In the genomic region with DNA sequence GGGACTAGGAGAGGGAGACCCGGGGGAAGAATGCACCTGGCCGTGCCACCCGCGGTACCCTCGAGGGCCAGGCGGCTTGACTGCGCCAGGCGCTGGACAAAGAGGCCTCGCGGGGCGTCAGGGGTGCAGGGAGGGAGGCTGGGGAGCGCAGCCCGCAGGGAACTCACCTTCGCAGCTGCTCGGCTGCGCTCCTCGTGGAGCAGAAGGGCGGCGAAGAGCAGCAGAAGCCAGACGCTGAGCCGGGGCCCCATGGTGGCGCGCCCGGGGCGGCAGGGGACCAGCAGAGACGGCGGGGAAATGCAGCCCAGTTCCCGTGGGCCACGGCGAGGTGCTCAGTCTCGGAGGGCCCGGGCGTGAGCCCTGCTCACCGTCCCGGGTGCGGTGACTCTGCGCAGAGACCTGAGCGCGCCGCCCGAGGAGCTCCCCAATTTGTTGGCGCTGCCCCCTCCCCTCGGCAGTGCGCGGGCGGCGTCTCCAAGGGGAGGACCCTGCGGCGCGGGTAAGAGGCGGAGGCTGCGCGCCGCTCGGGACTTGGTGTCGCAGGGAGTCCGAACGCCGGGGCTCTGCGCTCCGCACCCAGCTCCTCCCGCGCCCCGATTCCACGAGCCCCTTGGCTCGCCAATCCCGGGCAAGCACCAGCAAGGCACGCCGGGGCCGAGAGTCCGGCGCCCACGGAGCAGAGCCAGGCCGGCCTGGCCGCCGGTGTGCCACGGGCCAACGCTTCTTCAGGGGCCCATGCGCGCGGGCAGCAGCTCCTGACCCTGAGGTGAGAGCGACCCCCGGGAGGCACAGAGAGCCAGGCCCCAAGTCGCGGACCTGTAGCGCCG, we compare ENCODE assay signal across 8 mouse cellular contexts. TPM values are rescaled to one million over a fixed set of nuclear protein-coding genes. Genes with fewer than 3 reads are reported as not detected.
DNase-seq lines count a peak whose midpoint lies in the region; ATAC-seq lines count a peak whose summit lies in the region.

A gene (plus strand): TSS at position 457 of the 827 bp plus-strand sequence.
A gene (minus strand): TSS at position 478 of the 827 bp plus-strand sequence.

- H3K9me3 ChIP-seq in intestine, embryonic 16.5 days (ENCODE audit: control insufficient read depth, low read length), result no peaks in the 10 kb centered on the region

- peak; percentile 79 for ATAC-seq in intestine, embryonic 16.5 days

- H3K27me3 ChIP-seq in intestine, embryonic 16.5 days (replicated peaks; ENCODE audit: control insufficient read depth, insufficient read depth, low read length), result peaks cover 11% of the 10 kb centered on the region

- peak within 1 kb of the TSS; percentile 85 for H3K27ac ChIP-seq in intestine, embryonic 16.5 days (ENCODE audit: low read length)

- intact Hi-C loops in left cerebral cortex, postnatal 14 days (cut with DNase I), result loop anchor here (5.0 kb wide), 3 partner anchors 45 to 80 kb away; no protein-coding TSS in a partner anchor

- H3K36me3 ChIP-seq in intestine, embryonic 16.5 days (ENCODE audit: control insufficient read depth, insufficient read depth, low read length), result 0 out of 2 replicates have a peak, but pooled peaks cover 2% of the 10 kb centered on the region

- under 1% methylated on average over 83 of the region's 87 CpGs for WGBS in intestine, embryonic 16.5 days

- H3K4me2 ChIP-seq in intestine, embryonic 16.5 days (ENCODE audit: low read depth, low read length), result peak within 1 kb of the TSS; percentile 85

- peak within 1 kb of the TSS; percentile 74 for H3K4me3 ChIP-seq in intestine, embryonic 16.5 days (ENCODE audit: low read length)

- peak; percentile 87 for DNase-seq in adrenal gland, adult 18-20 months (ENCODE audit: low spot score in 2 of 2)
- DNase-seq in embryo, embryonic 9.5 days (ENCODE audit: extremely low spot score), result peak; percentile 83
- DNase-seq in gonadal fat pad, adult 2 months (ENCODE audit: low read depth), result no peak
- peak; percentile 75 to 82 for DNase-seq in left cerebral cortex, postnatal 14 days (ENCODE audit: low spot score in 2 of 2)
- peak; percentile 77 for DNase-seq in mesoderm, embryonic 11.5 days (ENCODE audit: low read depth, low spot score)
- DNase-seq in skeletal muscle tissue, adult 2 months (ENCODE audit: low read depth, low spot score), result peak; percentile 47
- DNase-seq in natural killer cell, adult 2 months (ENCODE audit: low spot score in 2 of 2), result no peak

- H3K9ac ChIP-seq in intestine, embryonic 16.5 days (ENCODE audit: low read depth, low read length), result peak within 1 kb of the TSS; percentile 90

- H3K4me1 ChIP-seq in intestine, embryonic 16.5 days (ENCODE audit: control insufficient read depth, insufficient read depth, low read length), result peaks cover 33% of the 10 kb centered on the region

RNA-seq across cellular contexts. Expression of the first gene that starts in this region (rescaled TPM):
- 100 to 1,000 TPM; 131 to 150 TPM for total RNA-seq in adrenal gland, adult 18-20 months (2021)
- polyA plus RNA-seq in gonadal fat pad, adult 2 months (2012; rRNA removed), result 148 and 239 TPM in 2 replicates
- polyA plus RNA-seq in intestine, embryonic 16.5 days (2015; fragmentation: Nextera tagmentation; extraction: Ambion mirVana), result 39.1 and 50.2 TPM in 2 replicates
- total RNA-seq in left cerebral cortex, postnatal 14 days (2021), result 10 to 100 TPM; 72.4 to 78.6 TPM

RNA-seq across cellular contexts. Expression of the second gene that starts in this region (rescaled TPM):
- total RNA-seq in adrenal gland, adult 18-20 months (2021), result 100 to 1,000 TPM; 250 to 364 TPM
- 368 and 759 TPM in 2 replicates for polyA plus RNA-seq in gonadal fat pad, adult 2 months (2012; rRNA removed)
- polyA plus RNA-seq in intestine, embryonic 16.5 days (2015; fragmentation: Nextera tagmentation; extraction: Ambion mirVana), result 136 and 172 TPM in 2 replicates
- 100 to 1,000 TPM; 108 to 118 TPM for total RNA-seq in left cerebral cortex, postnatal 14 days (2021)

Comparison
In these comparisons a context has a peak if more than half of its experiments do, and no peak if none do; other contexts are left out.
1. DNase-seq: peak in adrenal gland, adult 18-20 months (2 of 2), embryo, embryonic 9.5 days (single experiment), left cerebral cortex, postnatal 14 days (2 of 2), mesoderm, embryonic 11.5 days (single experiment) and skeletal muscle tissue, adult 2 months (single experiment); none in gonadal fat pad, adult 2 months (single experiment) and natural killer cell, adult 2 months (0 of 2).